Mouse (Mus musculus): ENCODE data around the gene Lrrc25.

DNA sequence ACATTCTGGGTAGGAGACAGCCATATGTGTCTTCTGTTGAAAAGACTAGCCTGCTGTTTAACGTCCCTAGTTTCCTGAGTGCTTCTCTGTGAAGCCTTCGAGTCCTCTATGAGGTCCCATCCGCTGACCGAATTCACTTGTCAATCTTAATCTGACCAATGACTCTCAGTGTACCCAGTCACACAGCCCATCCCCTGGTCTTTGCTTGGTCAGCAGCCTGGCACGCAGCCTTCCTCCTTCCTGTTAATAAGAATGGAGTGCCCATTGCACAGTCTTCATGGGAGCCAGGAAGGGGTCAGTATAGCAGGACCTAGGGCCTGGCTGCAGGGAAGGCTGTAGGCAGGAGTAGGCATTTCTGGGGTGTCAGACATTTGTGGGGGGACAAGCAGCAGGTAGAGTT is 1.5 kb upstream of the Lrrc25 start:
- TF ChIP-seq CTCF (IDR thresholded peaks at IDR 0.05; ENCODE audit: control insufficient read depth, insufficient read depth, insufficient replicate concordance, low read depth, low read length) (no peak), POLR2A (IDR thresholded peaks at IDR 0.05; ENCODE audit: control insufficient read depth, low read depth, low read length) (no peak)

Measured in testis, adult 2 months (tissue).